Mouse (Mus musculus) layer of hippocampus, postnatal 25 days (tissue): ENCODE results near the gene Ckb. TPM values are rescaled to one million over a fixed set of nuclear protein-coding genes. Genes with fewer than 3 reads are reported as not detected.
"Not testable (repeated sequence)": the region's sequence is repeated elsewhere in the genome, so short reads cannot be mapped to it uniquely, and the experiment has no call there.

Source experiments
- DNase-seq, 2 experiments: peaks; one replicate each; pipeline ENCODE4 v3.0.0; 2022; ENCODE audit warnings: mixed read lengths in 2 of 2, low spot score in 1 of 2; ENCODE audit errors: extremely low spot score in 1 of 2
- total RNA-seq, 2 experiments: library from RNA; stranded (reverse); gene quantifications; 2 replicates each; pipeline ENCODE4 v1.2.3; 2021

Gene Ckb
- total RNA-seq = 1,000 to 10,000 TPM; 1,260 to 1,351 TPM

DNA sequence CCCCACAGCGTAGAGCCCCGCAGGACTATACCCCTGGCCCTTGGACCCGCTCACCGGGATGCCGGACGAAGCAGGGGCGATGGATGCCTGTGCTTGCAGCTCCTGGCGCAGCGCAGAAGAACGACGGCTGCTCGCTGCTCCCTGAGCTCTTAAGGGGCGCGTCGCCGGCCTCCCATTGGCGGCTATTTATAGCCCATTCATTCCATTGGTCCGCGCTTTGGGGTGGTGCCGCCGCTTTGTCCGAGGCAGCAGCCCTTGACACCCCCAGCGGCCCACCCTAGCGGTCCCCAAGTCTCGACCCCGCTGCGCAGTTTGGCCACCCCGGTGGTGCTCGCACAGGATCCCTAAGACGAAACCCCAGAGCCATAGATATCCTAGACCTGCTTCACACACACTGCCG lies at the start of gene Ckb:
TSS of gene Ckb (minus strand) at position 163 of the 400 bp plus-strand sequence.
- peak; percentile 83 to 86 for DNase-seq

DNA sequence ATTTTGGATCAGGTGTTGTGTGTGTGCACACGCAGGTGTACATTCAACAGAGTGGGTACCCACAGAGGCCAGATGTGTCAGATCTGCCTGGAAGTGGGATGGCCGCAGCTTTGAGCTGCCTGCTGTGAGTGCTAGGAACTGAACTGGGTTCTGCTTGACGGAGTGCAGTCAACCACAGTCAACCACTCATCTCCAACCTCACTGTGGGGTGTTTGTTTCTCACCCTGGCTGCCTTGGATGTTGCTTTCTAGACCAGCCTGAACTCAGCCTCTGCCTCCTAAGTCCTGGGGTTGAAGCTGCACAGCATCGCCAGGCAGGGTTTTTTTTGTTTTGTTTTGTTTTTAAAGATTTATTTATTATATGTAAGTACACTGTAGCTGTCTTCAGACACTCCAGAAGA lies 48.1 kb upstream of the Ckb start:
- DNase-seq = no peak

GRCm38 (mm10) chr12:111718656-111719055 lies 46.5 kb upstream of the Ckb start:
- no peak for DNase-seq

DNA sequence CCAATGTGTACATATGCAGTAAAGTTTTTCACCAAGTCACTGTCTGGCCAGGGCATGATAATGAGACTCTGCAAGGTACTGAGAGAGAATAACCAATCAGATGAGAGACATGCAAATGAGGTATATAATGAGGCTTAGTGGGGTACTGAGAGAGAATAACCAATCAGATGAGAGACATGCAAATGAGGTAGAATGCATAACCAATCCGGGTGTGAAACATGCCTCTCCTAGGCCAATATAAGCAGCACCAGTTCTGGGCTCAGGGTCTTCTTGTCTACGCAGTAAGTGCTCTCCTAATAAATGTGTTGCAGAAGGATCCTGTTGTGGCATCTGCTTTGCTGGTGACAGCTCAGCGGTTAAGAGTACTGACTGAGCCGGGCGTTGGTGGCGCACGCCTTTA lies 44.4 kb upstream of the Ckb start:
- no peak for DNase-seq

DNA sequence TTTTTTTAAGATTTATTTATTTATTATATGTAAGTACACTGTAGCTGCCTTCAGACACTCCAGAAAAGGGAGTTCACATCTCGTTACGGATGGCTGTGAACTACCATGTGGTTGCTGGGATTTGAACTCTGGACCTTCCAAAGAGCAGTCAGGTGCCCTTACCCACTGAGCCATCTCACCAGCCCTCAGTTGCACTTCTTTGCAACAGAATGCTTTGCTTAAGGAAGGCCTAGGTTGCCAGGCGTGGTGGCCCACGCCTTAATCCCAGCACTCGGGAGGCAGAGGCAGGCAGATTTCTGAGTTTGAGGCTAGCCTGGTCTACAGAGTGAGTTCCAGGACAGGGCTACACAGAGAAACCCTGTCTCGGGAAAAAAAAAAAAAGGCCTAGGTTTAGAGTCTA lies 41.7 kb upstream of the Ckb start:
- DNase-seq = not testable (repeated sequence)

GRCm38 (mm10) chr12:111713004-111713651 lies 41.0 kb upstream of the Ckb start, which contains the start of the genes Bag5 and Apopt1:
Gene Bag5, minus strand, starts transcription at chr12:111713257.
Gene Apopt1, plus strand, starts transcription at chr12:111713261.
- peak; percentile 81 to 85 for DNase-seq

- DNase-seq = no peak
These were observed 40.3 kb upstream of the Ckb start for GRCm38 (mm10) chr12:111712476-111712875.

- DNase-seq = no peak
These were observed 38.0 kb upstream of the Ckb start for GRCm38 (mm10) chr12:111710091-111710490.

DNA sequence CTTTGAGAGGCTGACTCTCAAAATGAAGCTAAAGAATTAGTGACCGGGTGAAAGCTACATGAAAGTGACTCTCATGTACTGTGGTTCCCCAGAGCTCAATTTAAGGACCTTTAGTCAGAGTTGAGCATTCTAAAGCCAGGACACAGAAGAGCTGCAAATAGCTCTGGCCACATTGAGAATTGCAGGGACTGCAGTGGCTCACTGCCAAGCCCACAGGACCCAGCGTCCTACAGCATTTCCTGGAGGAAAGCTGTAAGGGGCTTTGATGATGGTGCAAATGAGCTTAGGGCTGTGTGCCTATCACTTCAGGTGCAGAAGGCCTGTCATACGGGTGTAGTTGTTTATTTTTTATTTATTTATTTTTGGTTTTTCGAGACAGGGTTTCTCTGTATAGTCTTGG lies 36.0 kb upstream of the Ckb start:
- no peak for DNase-seq

DNA sequence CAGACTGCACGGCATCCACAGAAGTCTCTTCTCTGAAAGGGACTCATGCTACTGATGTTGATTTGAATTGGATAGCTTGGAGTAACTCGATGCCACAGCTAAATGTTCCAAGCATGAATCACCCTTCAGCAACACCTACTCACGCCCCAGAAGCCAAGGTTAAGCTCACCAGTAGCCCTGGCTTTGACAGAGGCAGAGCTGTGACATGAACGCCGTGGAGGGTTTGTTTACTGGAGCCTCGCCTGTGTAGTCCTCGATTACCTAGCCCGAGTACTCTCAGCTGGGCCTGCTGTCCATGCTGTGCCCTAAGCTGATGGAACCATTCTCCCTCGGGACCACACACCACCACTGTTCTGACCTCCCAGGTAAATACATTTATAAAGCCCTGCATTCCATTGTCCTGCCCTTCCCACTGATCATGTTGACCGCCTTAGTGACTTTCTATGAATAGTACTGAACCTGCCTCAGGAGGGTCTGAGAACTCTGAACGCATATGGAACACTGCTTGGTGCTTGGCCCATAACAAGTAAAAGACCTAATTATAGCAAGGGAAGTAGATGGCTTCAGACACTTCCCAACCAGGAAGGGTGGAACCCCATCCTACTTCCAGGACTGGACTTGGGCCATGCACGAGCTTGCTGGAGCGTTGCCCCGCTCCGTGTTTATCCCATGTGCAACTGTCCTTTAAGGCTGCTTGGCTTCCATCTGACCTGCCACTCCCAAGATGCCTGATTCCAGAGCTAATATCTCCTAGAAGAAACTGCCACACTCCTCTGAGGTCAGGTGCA lies 33.2 kb upstream of the Ckb start:
- no peak for DNase-seq

DNA sequence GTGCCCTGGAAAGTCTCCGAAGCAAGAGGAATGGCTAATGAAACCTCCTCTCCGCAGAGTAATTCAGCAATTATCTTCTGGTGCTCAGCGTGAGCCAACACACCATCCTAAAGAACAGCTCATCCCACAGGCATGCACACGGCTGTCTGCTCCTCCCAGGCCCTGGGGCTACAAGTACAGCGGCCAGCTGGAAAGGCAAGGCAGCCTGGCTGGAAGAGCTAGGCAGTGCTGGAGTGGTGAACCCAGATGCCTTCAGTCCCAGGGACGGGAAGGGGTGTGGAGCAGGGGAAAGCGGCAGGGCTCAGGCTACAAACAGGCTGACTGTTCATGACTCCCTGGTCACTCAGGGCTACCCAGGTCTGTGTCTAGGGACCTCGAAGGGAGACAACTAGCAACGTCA lies 32.5 kb upstream of the Ckb start:
- no peak for DNase-seq

- DNase-seq = no peak
These were observed 31.2 kb upstream of the Ckb start for GRCm38 (mm10) chr12:111703301-111703700.

DNA sequence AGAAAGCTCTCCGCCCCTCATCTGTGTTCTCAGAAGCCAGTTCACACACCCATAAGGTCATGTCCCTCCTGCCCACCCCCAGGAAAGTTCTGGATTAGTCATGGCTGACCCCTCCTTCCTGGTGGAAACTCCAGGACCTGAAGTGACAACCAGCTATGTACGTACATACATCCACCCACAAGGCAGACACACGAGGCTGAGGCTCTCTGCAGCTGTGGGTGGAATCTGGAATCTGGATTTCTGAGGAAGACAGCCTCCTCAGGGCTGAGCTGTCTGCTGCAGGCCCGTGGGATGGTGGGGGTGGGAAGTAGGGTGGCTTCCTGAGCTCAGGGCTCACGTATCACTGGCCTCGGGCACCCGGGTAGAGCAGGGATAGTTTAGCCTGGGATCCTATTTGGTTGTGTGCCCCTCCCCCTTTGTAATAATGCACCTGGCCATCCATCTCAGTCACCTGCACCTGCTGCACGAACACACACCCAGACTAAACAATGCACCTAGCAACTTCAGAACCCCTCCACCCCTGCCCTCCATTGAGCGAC lies 28.9 kb upstream of the Ckb start:
- DNase-seq = no peak

GRCm38 (mm10) chr12:111699542-111699941 lies 27.4 kb upstream of the Ckb start:
- DNase-seq = no peak

- DNase-seq = no peak
These were observed 26.3 kb upstream of the Ckb start for GRCm38 (mm10) chr12:111698346-111698913.

GRCm38 (mm10) chr12:111697708-111698107 lies 25.6 kb upstream of the Ckb start:
- no peak for DNase-seq

DNA sequence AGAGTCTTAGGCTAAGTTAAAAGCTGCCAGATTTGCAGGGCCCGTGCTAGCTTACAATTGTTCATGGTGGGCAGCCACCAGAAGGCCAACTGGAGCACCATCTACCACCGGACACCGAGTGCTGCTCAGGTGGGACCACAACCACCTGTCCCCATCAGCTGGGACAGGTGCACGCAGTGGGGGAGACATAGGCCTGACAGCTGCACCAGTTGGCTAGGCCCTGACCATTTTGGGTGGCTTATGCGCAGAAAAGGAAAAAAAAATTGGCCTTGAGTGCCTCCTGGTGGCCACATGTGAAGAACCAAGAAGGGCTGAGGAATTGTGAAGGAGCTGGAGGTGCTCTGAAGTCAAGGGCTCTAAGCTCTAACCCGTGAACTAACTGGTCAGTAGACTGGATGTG lies 24.1 kb upstream of the Ckb start:
- DNase-seq = peak in 1 of 2 experiments; percentile 77

- DNase-seq = no peak
These were observed 23.0 kb upstream of the Ckb start for GRCm38 (mm10) chr12:111694880-111695804.

DNA sequence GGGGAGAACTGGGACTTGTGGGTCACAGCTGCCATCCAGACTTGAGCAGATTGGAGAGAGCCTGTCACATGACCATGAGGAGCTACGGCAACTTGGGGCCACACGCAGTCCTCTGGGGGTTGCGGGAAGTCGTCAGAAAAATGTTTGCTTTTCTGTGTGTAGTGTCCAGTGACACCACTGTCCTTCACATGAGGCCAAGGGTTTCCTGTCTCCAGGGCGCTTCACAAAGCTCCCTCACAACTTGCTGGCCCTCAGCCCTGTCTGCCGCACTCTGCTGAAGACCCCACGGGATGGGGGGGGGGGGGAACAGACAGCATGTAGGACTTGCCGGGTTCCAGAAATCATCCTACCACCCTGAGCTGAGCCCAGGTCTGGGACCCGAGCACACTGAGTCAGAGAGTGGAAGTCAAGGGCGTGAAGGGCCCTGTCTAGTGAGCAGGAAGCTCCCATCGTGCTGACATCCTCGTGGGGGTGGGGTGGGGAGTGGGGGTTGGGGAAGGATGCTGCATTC lies 22.2 kb upstream of the Ckb start:
- no peak for DNase-seq
